Mouse (Mus musculus) lung, embryonic 14.5 days (tissue): Measurements from ENCODE around the gene Bcdin3d. TPM values are rescaled to one million over a fixed set of nuclear protein-coding genes. Genes with fewer than 3 reads are reported as not detected.
A peak's percentile ranks its signal among the peaks of the same experiment; 100 is the strongest.

Source experiments
- ATAC-seq: fragments of 200-750 bp; cut with Nextera tagmentation; 2 replicates; pipeline ENCODE4 v1.8.0; 2017; ENCODE audit warnings: mild to moderate bottlenecking, moderate TSS enrichment, moderate library complexity; ENCODE audit not compliant: insufficient read depth
- DNase-seq: peaks from one replicate; pipeline ENCODE4 v3.0.0-alpha.2; 2015
- H3K27ac ChIP-seq: fragments of 300-500 bp; sonication (generic); 2 replicates; pipeline ENCODE4 v1.5.1; 2014; ENCODE audit warnings: low read depth, mild to moderate bottlenecking, moderate library complexity
- H3K27me3 ChIP-seq: fragments of 300-500 bp; sonication (generic); 2 replicates; pipeline ENCODE4 v1.6.1; 2014; ENCODE audit warnings: low read length, control low read depth; ENCODE audit not compliant: insufficient read depth
- H3K36me3 ChIP-seq: fragments of 300-500 bp; sonication (generic); 2 replicates; pipeline ENCODE4 v1.6.1; 2014; ENCODE audit warnings: control low read depth; ENCODE audit not compliant: insufficient read depth
- H3K4me1 ChIP-seq: fragments of 300-500 bp; sonication (generic); 2 replicates; pipeline ENCODE4 v1.6.1; 2014; ENCODE audit warnings: antibody characterized with exemption, control low read depth; ENCODE audit not compliant: insufficient read depth
- H3K4me2 ChIP-seq: fragments of 300-500 bp; sonication (generic); 2 replicates; pipeline ENCODE4 v1.6.1; 2014; ENCODE audit warnings: mild to moderate bottlenecking
- H3K4me3 ChIP-seq: fragments of 300-500 bp; sonication (generic); 2 replicates; pipeline ENCODE4 v1.5.1; 2014; ENCODE audit warnings: low read depth, low read length
- H3K9ac ChIP-seq: fragments of 300-500 bp; sonication (generic); 2 replicates; pipeline ENCODE4 v1.6.1; 2014
- H3K9me3 ChIP-seq: fragments of 300-500 bp; sonication (generic); 2 replicates; pipeline ENCODE4 v1.6.1; 2016; ENCODE audit warnings: low read depth, low read length, control low read depth
- CTCF ChIP-seq: IDR thresholded peaks from 2 replicates; pipeline ENCODE4 v1.5.1; 2016; ENCODE audit warnings: antibody characterized with exemption, low read depth
- WGBS: fragments of 180-500 bp; shearing (Covaris S2); extraction: QIAGEN DNeasy Blood & Tissue Kit; methylation state at CpG from one replicate; pipeline ENCODE4 v1.1.7; 2014; 5-methylcytosine and 5-hydroxymethylcytosine counted together
- polyA plus RNA-seq: library from polyadenylated mRNA; unstranded; fragments of >200 nt; fragmentation: Nextera tagmentation; extraction: Ambion mirVana; gene quantifications from 2 replicates; pipeline ENCODE4 v1.2.1, GENCODE M21; 2014

Gene Bcdin3d
- polyA plus RNA-seq, 1 experiment from 2014 or later, result 13.2 TPM

DNA sequence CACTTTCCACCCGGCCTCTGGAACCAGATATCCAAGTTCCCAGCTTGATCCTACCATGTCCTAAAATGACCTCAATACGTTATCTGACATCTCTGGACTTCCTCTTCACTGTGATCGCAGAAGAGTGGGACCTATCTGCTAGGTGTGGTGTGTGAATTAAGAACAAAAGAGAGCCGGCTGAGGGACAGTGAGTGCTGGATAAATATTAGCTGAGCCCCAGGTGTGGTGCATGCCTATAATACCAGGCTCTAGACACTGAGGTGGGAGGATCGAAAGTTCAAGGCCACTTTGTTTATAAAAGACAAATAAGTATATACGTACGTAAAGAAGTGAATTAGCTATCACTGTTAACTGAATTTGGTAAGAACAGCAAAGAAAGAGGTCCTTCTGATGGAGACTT, 35.3 kb upstream of the Bcdin3d start:
- Histone ChIP-seq H3K4me2 (no peak overlapping the region), H3K4me3 (no peak overlapping the region), H3K4me1 (peaks cover 13% of the 10 kb centered on the region; the same call in 1 of the 2 replicates), H3K27me3 (no peaks in the 10 kb centered on the region), H3K36me3 (no peaks in the 10 kb centered on the region), H3K9me3 (no peaks in the 10 kb centered on the region), H3K27ac (no peak overlapping the region), H3K9ac (no peak overlapping the region)
- WGBS, result 41% methylated on average over 7 of the region's 7 CpGs
- ATAC-seq (no peak), DNase-seq (no peak)
- TF ChIP-seq CTCF, result no peak

DNA sequence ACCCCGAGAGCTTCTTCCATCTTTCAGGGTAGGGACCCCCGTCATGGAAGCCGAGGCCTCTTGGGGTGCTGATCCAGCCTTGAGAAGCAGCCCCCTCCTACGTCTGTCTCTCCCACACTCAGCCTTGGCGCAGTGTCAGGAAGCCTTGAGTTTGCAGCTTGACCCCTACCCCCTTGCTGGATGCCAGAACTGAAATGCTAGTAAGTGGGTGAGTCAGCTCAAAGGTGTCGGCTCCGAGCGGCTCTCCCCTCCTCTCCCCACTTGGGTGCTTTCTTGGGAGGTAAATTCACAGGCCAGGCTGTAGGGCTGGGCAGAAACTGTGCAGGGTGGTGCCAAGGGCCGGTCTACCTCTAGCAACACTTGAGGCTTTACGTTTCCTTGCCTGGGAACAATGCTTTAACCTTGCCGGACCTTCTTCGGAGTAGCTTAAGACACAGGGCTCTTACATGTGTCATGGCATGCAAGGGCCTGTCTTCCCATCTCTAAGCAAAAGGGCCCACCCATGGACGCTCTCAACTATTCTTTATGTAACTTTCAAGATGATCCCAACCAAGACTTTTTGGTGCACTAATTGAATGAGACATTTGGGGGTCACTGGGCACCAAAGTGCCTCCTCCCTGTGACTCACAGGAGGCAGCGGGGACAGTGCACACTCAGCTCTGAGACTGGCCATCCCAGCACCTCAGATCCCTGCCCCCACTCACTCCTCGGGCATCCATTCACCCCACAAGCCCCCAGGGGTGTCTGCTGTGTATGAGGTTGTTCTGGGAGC, 31.0 kb upstream of the Bcdin3d start:
- no peak overlapping the region; the same call in 1 of the 2 replicates for H3K27ac ChIP-seq

DNA sequence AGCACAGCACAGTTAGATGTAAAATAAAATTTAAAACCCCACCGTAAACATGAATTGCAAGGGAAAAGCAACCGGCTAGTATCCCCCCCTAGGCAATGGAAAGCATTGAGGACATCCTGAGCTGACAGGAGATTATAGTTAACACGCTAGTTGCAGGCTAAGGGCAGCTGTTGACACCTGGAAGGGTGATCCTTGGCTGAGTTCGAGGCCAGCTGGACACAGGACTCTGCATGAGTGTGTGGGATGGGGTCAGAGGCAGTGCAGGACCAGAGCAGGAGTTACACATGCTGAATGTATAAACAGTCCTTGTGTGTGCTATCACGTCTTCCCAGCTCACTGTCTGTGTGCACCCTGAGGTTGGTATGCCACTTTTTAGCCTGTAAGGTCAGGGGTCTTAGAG, 28.7 kb upstream of the Bcdin3d start:
- no peak for ATAC-seq
- no peak overlapping the region for H3K27ac ChIP-seq

More for the DNA sequence above, 31.0 kb upstream of the Bcdin3d start:
- no peak overlapping the region for H3K9ac ChIP-seq
- no peak overlapping the region for H3K4me2 ChIP-seq
- no peaks in the 10 kb centered on the region for H3K9me3 ChIP-seq
- 50% methylated on average over 15 of the region's 15 CpGs for WGBS
- no peak overlapping the region for H3K4me3 ChIP-seq
- DNase-seq (peak; percentile 71), ATAC-seq (peak; percentile 48; the same call in 1 of the 2 replicates)
- H3K27me3 ChIP-seq, result no peaks in the 10 kb centered on the region
- H3K4me1 ChIP-seq, result peaks cover 19% of the 10 kb centered on the region; the same call in 1 of the 2 replicates
- no peak for TF ChIP-seq CTCF
- no peaks in the 10 kb centered on the region for H3K36me3 ChIP-seq

DNA sequence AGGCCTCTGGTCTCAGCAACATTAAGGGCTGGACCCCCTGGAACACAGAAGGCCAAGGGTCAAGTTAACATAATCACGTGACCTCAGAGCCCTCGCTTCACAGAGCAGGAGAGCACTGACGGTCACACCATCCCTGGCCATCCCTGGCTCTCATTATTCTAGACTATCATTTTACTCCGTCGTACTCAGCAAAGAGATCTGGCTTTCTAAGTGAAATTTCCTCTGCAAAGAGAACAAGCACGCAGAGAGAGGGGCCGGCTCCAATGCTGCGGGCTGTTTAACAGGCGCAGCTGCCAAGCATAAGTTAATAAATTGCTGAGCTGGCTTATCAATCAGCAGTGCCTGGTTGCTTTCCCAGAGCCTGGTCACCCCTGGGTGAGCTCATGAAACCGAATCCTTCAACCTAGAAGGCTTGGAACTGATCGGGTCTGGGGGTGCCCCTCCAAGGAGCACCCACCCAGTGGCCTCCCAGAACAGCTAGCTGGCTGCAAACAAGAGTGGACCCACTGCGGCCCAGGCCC, 27.8 kb upstream of the Bcdin3d start:
- Histone ChIP-seq H3K9ac (no peak overlapping the region; the same call in 1 of the 2 replicates), H3K36me3 (no peaks in the 10 kb centered on the region), H3K4me1 (peaks cover 43% of the 10 kb centered on the region), H3K9me3 (no peaks in the 10 kb centered on the region), H3K4me3 (no peak overlapping the region), H3K4me2 (no peak overlapping the region), H3K27me3 (no peaks in the 10 kb centered on the region), H3K27ac (peak overlapping the region; percentile 46; the same call in 1 of the 2 replicates)
- DNase-seq (peak; percentile 53), ATAC-seq (no peak)
- TF ChIP-seq CTCF, result no peak
- WGBS, result 37% methylated on average over 12 of the region's 12 CpGs

More for the DNA sequence above, 28.7 kb upstream of the Bcdin3d start:
- H3K4me2 ChIP-seq, result no peak overlapping the region
- H3K4me3 ChIP-seq, result no peak overlapping the region
- H3K27me3 ChIP-seq, result no peaks in the 10 kb centered on the region
- no peaks in the 10 kb centered on the region for H3K36me3 ChIP-seq
- WGBS, result 46% methylated on average over 5 of the region's 5 CpGs
- DNase-seq, result no peak
- H3K4me1 ChIP-seq, result peaks cover 37% of the 10 kb centered on the region
- no peaks in the 10 kb centered on the region for H3K9me3 ChIP-seq
- H3K9ac ChIP-seq, result no peak overlapping the region
- no peak for TF ChIP-seq CTCF

DNA sequence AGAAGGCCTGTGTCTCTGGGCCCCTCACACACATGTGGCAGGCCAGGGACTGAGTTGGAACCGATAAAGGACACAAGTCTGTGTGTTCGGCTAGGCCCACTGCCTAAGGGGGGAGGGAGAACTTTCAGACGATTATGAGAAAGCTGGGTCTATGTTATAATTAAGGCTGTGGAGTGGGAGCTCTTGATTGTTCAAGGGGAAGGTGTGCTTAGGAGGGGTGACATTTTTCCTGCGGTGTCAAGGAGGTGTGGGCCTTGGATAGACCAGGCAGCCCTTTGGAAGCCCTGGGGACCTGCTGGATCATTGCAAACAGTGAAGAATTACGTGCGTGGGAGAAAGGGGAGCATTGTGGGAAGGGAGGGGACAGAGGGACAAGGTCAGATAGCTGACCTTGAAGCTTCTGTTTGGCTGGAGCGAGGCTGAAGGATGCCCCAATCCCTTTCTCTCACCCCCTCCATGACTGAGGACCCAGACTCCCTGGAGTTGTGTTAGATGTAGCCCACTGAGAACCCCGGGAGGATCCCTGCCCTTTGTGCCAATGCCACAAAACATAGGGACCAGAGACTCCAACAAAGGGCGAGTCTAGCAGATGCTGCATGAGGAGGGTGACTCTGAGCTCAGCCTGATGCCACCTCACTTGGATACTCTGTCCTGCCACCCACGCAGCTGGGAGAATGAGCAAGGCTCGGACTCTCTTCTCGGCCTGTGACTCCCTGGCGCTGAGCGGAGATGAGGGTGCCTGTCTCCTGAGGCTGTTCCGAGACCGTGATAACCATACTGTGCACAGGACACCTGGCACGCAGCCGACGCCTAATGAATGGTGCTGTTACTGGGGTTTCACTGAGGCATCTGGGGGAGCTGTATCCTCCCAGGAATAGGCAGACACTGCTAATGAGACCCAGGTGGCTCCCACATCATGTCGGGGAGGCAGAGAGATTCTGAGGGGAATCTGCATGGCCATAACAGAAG, 27.0 kb upstream of the Bcdin3d start:
- Histone ChIP-seq H3K36me3 (no peaks in the 10 kb centered on the region), H3K27ac (peak overlapping the region; percentile 46; the same call in 1 of the 2 replicates), H3K27me3 (no peaks in the 10 kb centered on the region), H3K4me1 (peaks cover 45% of the 10 kb centered on the region), H3K9me3 (no peaks in the 10 kb centered on the region), H3K4me2 (no peak overlapping the region), H3K4me3 (no peak overlapping the region), H3K9ac (no peak overlapping the region; the same call in 1 of the 2 replicates)
- DNase-seq (no peak), ATAC-seq (no peak)
- no peak for TF ChIP-seq CTCF
- 63% methylated on average over 20 of the region's 20 CpGs for WGBS

DNA sequence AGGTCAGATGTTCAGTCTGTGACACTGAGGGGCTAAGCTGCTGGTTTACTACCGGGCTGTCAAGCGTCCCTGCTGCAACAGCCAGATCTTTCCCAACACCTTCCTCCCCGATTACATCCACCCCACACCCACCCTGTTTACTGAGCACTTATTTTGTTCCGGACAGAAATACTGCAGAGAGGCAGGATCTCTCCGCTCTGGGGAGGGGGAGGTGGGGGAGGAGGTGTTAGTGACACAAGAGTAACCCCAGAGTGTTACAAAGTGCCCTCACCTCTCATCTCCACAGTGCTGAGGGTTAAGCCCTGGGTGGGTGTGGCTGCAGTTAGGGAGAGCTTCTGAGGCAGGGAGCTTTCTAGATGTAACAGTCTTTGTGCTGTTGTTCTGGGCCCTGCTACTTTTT, 25.8 kb upstream of the Bcdin3d start:
- Histone ChIP-seq H3K27me3 (no peaks in the 10 kb centered on the region), H3K9me3 (no peaks in the 10 kb centered on the region), H3K27ac (no peak overlapping the region), H3K36me3 (no peaks in the 10 kb centered on the region), H3K4me1 (peaks cover 37% of the 10 kb centered on the region), H3K9ac (no peak overlapping the region), H3K4me3 (no peak overlapping the region), H3K4me2 (no peak overlapping the region)
- no peak for TF ChIP-seq CTCF
- ATAC-seq (no peak), DNase-seq (peak; percentile 40)
- WGBS, result 12% methylated on average over 5 of the region's 5 CpGs
